Mouse (Mus musculus): ENCODE data around the gene Hist1h1c. TPM values are rescaled to one million over a fixed set of nuclear protein-coding genes. Genes with fewer than 3 reads are reported as not detected.

The Hist1h1c gene
- polyA plus RNA-seq, 1 experiment from 2014 or later: 17.4 TPM

Other genes starting within 250 kb of the Hist1h1c start
- gene Btn2a2, start 250.0 kb upstream of the Hist1h1c start, polyA plus RNA-seq (2017; shearing (Covaris generic)): not detected
- gene Hist1h4h, start 207.8 kb upstream of the Hist1h1c start, polyA plus RNA-seq (2017; shearing (Covaris generic)): 4.6 TPM
- not detected for gene Hist1h2af, start 204.9 kb upstream of the Hist1h1c start, polyA plus RNA-seq (2017; shearing (Covaris generic))
- not detected for gene Hist1h3g, start 203.4 kb upstream of the Hist1h1c start, polyA plus RNA-seq (2017; shearing (Covaris generic))
- gene Hist1h2bh, start 195.4 kb upstream of the Hist1h1c start, polyA plus RNA-seq (2017; shearing (Covaris generic)): 0.29 TPM
- 0.24 TPM for gene Hist1h3f, start 194.8 kb upstream of the Hist1h1c start, polyA plus RNA-seq (2017; shearing (Covaris generic))
- not detected for gene Hist1h4f, start 187.2 kb upstream of the Hist1h1c start, polyA plus RNA-seq (2017; shearing (Covaris generic))
- gene Hist1h1d, start 185.5 kb upstream of the Hist1h1c start, polyA plus RNA-seq (2017; shearing (Covaris generic)): 0.40 TPM
- 0.90 TPM for gene Hist1h3e, start 176.4 kb upstream of the Hist1h1c start, polyA plus RNA-seq (2017; shearing (Covaris generic))
- gene Hist1h2ae, start 167.6 kb upstream of the Hist1h1c start, polyA plus RNA-seq (2017; shearing (Covaris generic)): 1.6 TPM
- 2.2 TPM for gene Hist1h2bg, start 167.4 kb upstream of the Hist1h1c start, polyA plus RNA-seq (2017; shearing (Covaris generic))
- 1.3 TPM for gene Hist1h2bf, start 164.6 kb upstream of the Hist1h1c start, polyA plus RNA-seq (2017; shearing (Covaris generic))
- gene Hist1h2ad, start 164.4 kb upstream of the Hist1h1c start, polyA plus RNA-seq (2017; shearing (Covaris generic)): not detected
- not detected for gene Hist1h3d, start 163.0 kb upstream of the Hist1h1c start, polyA plus RNA-seq (2017; shearing (Covaris generic))
- gene Hist1h4d, start 157.2 kb upstream of the Hist1h1c start, polyA plus RNA-seq (2017; shearing (Covaris generic)): 32.4 TPM
- gene Hist1h2be, start 117.7 kb upstream of the Hist1h1c start, polyA plus RNA-seq (2017; shearing (Covaris generic)): 5.6 TPM
- 16.6 TPM for gene Hist1h1e, start 116.2 kb upstream of the Hist1h1c start, polyA plus RNA-seq (2017; shearing (Covaris generic))
- gene Hist1h2ac, start 54.9 kb upstream of the Hist1h1c start, polyA plus RNA-seq (2017; shearing (Covaris generic)): 0.23 TPM
- gene Hist1h2bc, start 54.6 kb upstream of the Hist1h1c start, polyA plus RNA-seq (2017; shearing (Covaris generic)): 8.8 TPM
- not detected for gene Hist1h1t, start 43.0 kb upstream of the Hist1h1c start, polyA plus RNA-seq (2017; shearing (Covaris generic))
- 2.7 TPM for gene Hist1h4c, start 40.4 kb upstream of the Hist1h1c start, polyA plus RNA-seq (2017; shearing (Covaris generic))
- gene Hfe, start 28.0 kb upstream of the Hist1h1c start, polyA plus RNA-seq (2017; shearing (Covaris generic)): 2.8 TPM
- gene Hist1h3c, start 6.8 kb downstream of the Hist1h1c start, polyA plus RNA-seq (2017; shearing (Covaris generic)): 0.50 TPM
- gene Hist1h2bb, start 7.9 kb downstream of the Hist1h1c start, polyA plus RNA-seq (2017; shearing (Covaris generic)): 2.5 TPM
- 0.79 TPM for gene Hist1h2ab, start 12.3 kb downstream of the Hist1h1c start, polyA plus RNA-seq (2017; shearing (Covaris generic))
- gene Hist1h3b, start 13.5 kb downstream of the Hist1h1c start, polyA plus RNA-seq (2017; shearing (Covaris generic)): not detected
- 11.3 TPM for gene Hist1h4b, start 18.2 kb downstream of the Hist1h1c start, polyA plus RNA-seq (2017; shearing (Covaris generic))
- gene Hist1h4a, start 22.4 kb downstream of the Hist1h1c start, polyA plus RNA-seq (2017; shearing (Covaris generic)): not detected
- 1.9 TPM for gene Hist1h3a, start 23.6 kb downstream of the Hist1h1c start, polyA plus RNA-seq (2017; shearing (Covaris generic))
- 0.95 TPM for gene Hist1h1a, start 24.9 kb downstream of the Hist1h1c start, polyA plus RNA-seq (2017; shearing (Covaris generic))
- not detected for gene Trim38, start 31.1 kb downstream of the Hist1h1c start, polyA plus RNA-seq (2017; shearing (Covaris generic))
- gene Slc17a2, start 68.2 kb downstream of the Hist1h1c start, polyA plus RNA-seq (2017; shearing (Covaris generic)): not detected
- gene Slc17a3, start 100.6 kb downstream of the Hist1h1c start, polyA plus RNA-seq (2017; shearing (Covaris generic)): not detected
- not detected for gene Slc17a1, start 128.9 kb downstream of the Hist1h1c start, polyA plus RNA-seq (2017; shearing (Covaris generic))
- not detected for gene Slc17a4, start 176.2 kb downstream of the Hist1h1c start, polyA plus RNA-seq (2017; shearing (Covaris generic))
- not detected for gene Hist1h2ba, start 195.3 kb downstream of the Hist1h1c start, polyA plus RNA-seq (2017; shearing (Covaris generic))
- not detected for gene Hist1h2aa, start 195.7 kb downstream of the Hist1h1c start, polyA plus RNA-seq (2017; shearing (Covaris generic))